Mouse (Mus musculus) thymus, postnatal 4 days (tissue): Measurements from ENCODE around the gene 4930523C07Rik.
A peak's percentile ranks its signal among the peaks of the same experiment; 100 is the strongest.

Experiments
- DNase-seq: peaks from one replicate; pipeline ENCODE4 v3.0.0; 2021

4930523C07Rik gene

GRCm38 (mm10) chr1:160046786-160047185, 2.6 kb downstream of the 4930523C07Rik start:
- DNase-seq: no peak

GRCm38 (mm10) chr1:160047481-160047931, 3.3 kb downstream of the 4930523C07Rik start:
- DNase-seq: no peak

GRCm38 (mm10) chr1:160049131-160049880, 5.1 kb downstream of the 4930523C07Rik start:
- no peak for DNase-seq

GRCm38 (mm10) chr1:160050898-160051297, 6.7 kb downstream of the 4930523C07Rik start:
- no peak for DNase-seq

- DNase-seq: no peak
These were observed 8.6 kb downstream of the 4930523C07Rik start for GRCm38 (mm10) chr1:160052556-160053315.

GRCm38 (mm10) chr1:160053510-160054305, 9.5 kb downstream of the 4930523C07Rik start:
- DNase-seq: no peak

- no peak for DNase-seq
These were observed 10.3 kb downstream of the 4930523C07Rik start for GRCm38 (mm10) chr1:160054366-160055078.

- no peak for DNase-seq
These were observed 13.5 kb downstream of the 4930523C07Rik start for GRCm38 (mm10) chr1:160057657-160058056.

- DNase-seq: no peak
These were observed 15.7 kb downstream of the 4930523C07Rik start for GRCm38 (mm10) chr1:160059908-160060307.

- DNase-seq: no peak
These were observed 16.4 kb downstream of the 4930523C07Rik start for GRCm38 (mm10) chr1:160060542-160060941.

- no peak for DNase-seq
These were observed 17.1 kb downstream of the 4930523C07Rik start for GRCm38 (mm10) chr1:160061321-160061720.

GRCm38 (mm10) chr1:160061725-160062366, 17.7 kb downstream of the 4930523C07Rik start:
- peak; percentile 88 for DNase-seq

- DNase-seq: no peak
These were observed 20.5 kb downstream of the 4930523C07Rik start for GRCm38 (mm10) chr1:160064547-160065144.

GRCm38 (mm10) chr1:160078882-160079661, 34.9 kb downstream of the 4930523C07Rik start:
- DNase-seq: peak; percentile 73

- DNase-seq: peak; percentile 93
These were observed 36.7 kb downstream of the 4930523C07Rik start for GRCm38 (mm10) chr1:160080800-160081436.

- DNase-seq: no peak
These were observed 38.5 kb downstream of the 4930523C07Rik start for GRCm38 (mm10) chr1:160082647-160083046.

- DNase-seq: no peak
These were observed 40.1 kb downstream of the 4930523C07Rik start for GRCm38 (mm10) chr1:160084239-160084638.

- no peak for DNase-seq
These were observed 42.5 kb downstream of the 4930523C07Rik start for GRCm38 (mm10) chr1:160086651-160087050.

GRCm38 (mm10) chr1:160099659-160100302, 55.6 kb downstream of the 4930523C07Rik start:
- no peak for DNase-seq

- DNase-seq: no peak
These were observed 56.8 kb downstream of the 4930523C07Rik start for GRCm38 (mm10) chr1:160100996-160101395.
